Mouse (Mus musculus) midbrain, embryonic 10.5 days (tissue): ENCODE results near the gene Acacb. TPM values are rescaled to one million over a fixed set of nuclear protein-coding genes. Genes with fewer than 3 reads are reported as not detected.
A peak's percentile ranks its signal among the peaks of the same experiment; 100 is the strongest.

Source experiments
- DNase-seq: peaks from one replicate; pipeline ENCODE4 v3.0.0-alpha.2; 2017; ENCODE audit warnings: low spot score
- H3K27ac ChIP-seq: fragments of 300-500 bp; sonication (generic); replicated peaks from 2 replicates; pipeline ENCODE4 v1.5.1; 2016; ENCODE audit warnings: mild to moderate bottlenecking
- H3K27me3 ChIP-seq: fragments of 300-500 bp; sonication (generic); 2 replicates; pipeline ENCODE4 v1.6.1; 2016; ENCODE audit warnings: low read depth, mild to moderate bottlenecking; ENCODE audit not compliant: poor library complexity, severe bottlenecking
- H3K36me3 ChIP-seq: fragments of 300-500 bp; sonication (generic); 2 replicates; pipeline ENCODE4 v1.6.1; 2016; ENCODE audit warnings: mild to moderate bottlenecking, moderate library complexity
- H3K4me1 ChIP-seq: fragments of 300-500 bp; sonication (generic); 2 replicates; pipeline ENCODE4 v1.6.1; 2016
- H3K4me3 ChIP-seq: fragments of 300-500 bp; sonication (generic); 2 replicates; pipeline ENCODE4 v1.5.1; 2016; ENCODE audit warnings: mild to moderate bottlenecking, moderate library complexity
- H3K9me3 ChIP-seq: fragments of 300-500 bp; sonication (generic); replicated peaks from 2 replicates; pipeline ENCODE4 v1.6.1; 2016; ENCODE audit warnings: mild to moderate bottlenecking
- WGBS: fragments of 180-500 bp; shearing (Covaris S2); methylation state at CpG from one replicate; pipeline ENCODE4 v1.1.7; 2016; 5-methylcytosine and 5-hydroxymethylcytosine counted together
- polyA plus RNA-seq: library from polyadenylated mRNA; unstranded; fragments of >200 nt; fragmentation: Nextera tagmentation; extraction: Ambion mirVana; gene quantifications from 2 replicates; pipeline ENCODE4 v1.2.1, GENCODE M21; 2016

Gene Acacb
- polyA plus RNA-seq, 1 experiment from 2014 or later: 2.6 TPM

DNA sequence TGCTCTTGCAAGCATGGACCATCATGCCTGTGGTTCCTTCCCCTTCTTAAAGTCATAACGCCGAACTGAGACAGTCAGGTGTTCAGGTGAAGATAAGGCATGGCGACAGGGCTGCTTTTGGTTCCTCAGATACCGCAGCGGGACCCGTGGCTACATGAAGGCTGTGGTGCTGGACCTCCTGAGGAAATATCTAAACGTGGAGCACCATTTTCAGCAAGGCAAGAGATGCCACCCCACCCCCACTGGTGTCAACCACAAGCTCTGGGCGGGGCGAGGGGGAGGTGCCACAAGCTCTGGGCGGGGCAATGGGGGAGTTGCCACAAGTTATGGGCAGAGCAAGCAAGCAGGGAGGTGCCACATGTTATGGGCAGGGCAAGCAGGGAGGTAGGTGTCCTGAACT, 66.8 kb downstream of the Acacb start:
- DNase-seq: no peak
- H3K27me3 ChIP-seq: no peaks in the 10 kb centered on the region
- no peak overlapping the region for H3K27ac ChIP-seq
- no peak overlapping the region for H3K4me3 ChIP-seq
- no peaks in the 10 kb centered on the region for H3K9me3 ChIP-seq
- no peaks in the 10 kb centered on the region for H3K36me3 ChIP-seq
- no peaks in the 10 kb centered on the region for H3K4me1 ChIP-seq
- WGBS: 73% methylated on average over 10 of the region's 10 CpGs

DNA sequence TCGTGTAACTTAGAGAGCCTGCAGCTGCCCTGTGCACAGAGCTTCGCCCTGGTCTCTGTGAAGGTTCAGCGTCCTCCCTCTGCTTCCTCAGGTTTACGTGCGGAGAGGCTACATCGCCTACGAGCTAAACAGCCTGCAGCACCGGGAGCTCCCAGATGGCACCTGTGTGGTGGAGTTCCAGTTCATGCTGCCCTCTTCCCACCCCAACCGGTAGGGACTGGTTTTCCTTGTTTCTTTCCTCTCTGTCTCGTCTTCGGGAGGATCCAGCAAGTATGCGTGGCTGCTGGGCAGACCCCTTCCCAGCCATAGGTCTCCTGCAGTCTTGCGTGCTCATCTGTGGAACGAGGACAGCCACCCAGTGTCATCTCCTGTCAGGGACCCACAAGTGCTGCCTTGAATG, 72.4 kb downstream of the Acacb start:
- H3K27ac ChIP-seq: no peak overlapping the region
- H3K4me1 ChIP-seq: no peaks in the 10 kb centered on the region
- H3K27me3 ChIP-seq: no peaks in the 10 kb centered on the region
- H3K36me3 ChIP-seq: no peaks in the 10 kb centered on the region
- 85% methylated on average over 14 of the region's 14 CpGs for WGBS
- no peak for DNase-seq
- no peak overlapping the region for H3K4me3 ChIP-seq
- H3K9me3 ChIP-seq: no peaks in the 10 kb centered on the region

DNA sequence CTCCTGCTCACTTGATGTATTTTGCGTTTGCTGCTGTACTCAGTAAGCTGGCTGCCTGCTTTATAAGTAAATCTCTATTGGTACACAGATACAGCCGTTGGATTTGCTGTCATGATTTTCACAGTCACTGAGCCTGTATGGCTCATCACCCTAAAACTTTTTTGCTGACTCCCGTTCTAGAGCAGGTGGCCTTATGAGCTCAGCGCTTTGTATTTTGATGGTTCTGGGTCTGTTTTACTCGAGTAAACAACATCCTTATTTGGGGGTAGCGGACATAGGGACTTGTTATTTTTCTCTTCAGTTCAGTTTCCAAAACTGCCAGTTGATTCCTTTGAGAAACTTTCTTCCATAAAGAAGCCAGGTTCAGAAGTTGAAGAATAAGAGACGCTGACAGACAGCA, 79.7 kb downstream of the Acacb start:
- no peaks in the 10 kb centered on the region for H3K27me3 ChIP-seq
- no peaks in the 10 kb centered on the region for H3K36me3 ChIP-seq
- H3K27ac ChIP-seq: no peak overlapping the region
- no peaks in the 10 kb centered on the region for H3K4me1 ChIP-seq
- peaks cover 21% of the 10 kb centered on the region for H3K9me3 ChIP-seq
- 94% methylated on average over 7 of the region's 7 CpGs for WGBS
- no peak overlapping the region for H3K4me3 ChIP-seq
- no peak for DNase-seq

DNA sequence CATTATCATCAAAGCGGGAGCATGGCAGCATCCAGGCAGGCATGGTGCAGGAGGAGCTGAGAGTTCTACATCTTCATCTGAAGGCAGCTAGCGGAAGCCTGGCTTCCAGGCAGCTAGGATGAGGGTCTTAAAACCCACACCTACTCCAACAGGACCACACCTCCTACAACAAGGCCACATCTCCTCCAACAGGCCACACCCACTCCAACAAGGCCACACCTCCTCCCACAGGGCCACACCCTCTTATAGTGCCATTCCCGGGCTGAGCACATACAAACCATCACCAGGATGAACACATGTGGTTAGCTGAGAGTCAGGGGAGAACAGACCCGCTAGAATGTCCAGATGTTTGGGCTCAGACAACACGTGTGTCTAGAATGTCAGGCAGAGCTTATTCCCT, 82.6 kb downstream of the Acacb start:
- H3K4me1 ChIP-seq: no peaks in the 10 kb centered on the region
- H3K27ac ChIP-seq: no peak overlapping the region
- H3K4me3 ChIP-seq: no peak overlapping the region
- 82% methylated on average over 5 of the region's 5 CpGs for WGBS
- H3K27me3 ChIP-seq: no peaks in the 10 kb centered on the region
- DNase-seq: no peak
- no peaks in the 10 kb centered on the region for H3K36me3 ChIP-seq
- H3K9me3 ChIP-seq: peaks cover 21% of the 10 kb centered on the region

DNA sequence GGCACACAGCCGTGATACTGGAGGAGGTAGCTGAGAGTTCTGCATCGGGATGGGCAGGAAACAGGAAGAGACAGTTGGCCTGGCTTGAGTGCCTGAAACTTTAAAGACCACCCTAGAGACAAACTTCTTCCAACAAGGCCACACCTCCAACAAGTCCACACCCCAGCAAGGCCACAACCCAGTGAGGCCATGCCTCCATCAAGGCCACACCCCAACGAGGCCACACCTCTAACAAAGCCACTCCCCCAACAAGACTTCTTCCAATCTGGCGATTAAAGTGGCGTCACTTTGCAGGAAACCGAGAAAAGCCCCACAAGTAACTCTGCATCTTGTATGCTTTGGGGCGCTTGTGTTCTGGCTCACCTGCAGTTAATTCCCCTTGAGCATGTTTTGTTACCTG, 92.6 kb downstream of the Acacb start:
- whole genome bisulfite sequencing: 31% methylated on average over 7 of the region's 7 CpGs
- Histone ChIP-seq H3K9me3 (no peaks in the 10 kb centered on the region), H3K4me3 (no peak overlapping the region), H3K27me3 (0 out of 2 replicates have a peak, but pooled peaks cover 12% of the 10 kb centered on the region), H3K36me3 (no peaks in the 10 kb centered on the region), H3K27ac (no peak overlapping the region), H3K4me1 (peaks cover 16% of the 10 kb centered on the region)
- DNase-seq: no peak

DNA sequence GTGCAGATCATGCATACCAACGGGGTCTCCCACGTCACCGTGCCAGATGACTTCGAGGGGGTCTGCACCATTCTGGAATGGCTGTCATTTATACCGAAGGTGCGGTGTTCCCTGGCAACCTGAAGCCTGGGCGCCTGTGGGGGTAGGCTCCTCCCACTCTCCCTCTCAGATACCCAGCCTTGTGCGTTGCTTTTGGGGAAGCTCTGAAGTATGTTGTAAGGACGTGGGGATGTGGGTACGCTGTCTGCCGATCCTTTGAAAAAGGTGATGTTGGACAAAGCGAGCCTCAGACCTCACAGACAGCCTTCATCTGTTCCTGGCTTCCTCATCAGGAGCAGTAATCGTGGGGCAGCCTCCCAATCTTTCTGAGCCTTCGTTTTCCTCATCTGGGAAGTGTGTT, 93.4 kb downstream of the Acacb start:
- WGBS: 47% methylated on average over 14 of the region's 14 CpGs
- 0 out of 2 replicates have a peak, but pooled peaks cover 12% of the 10 kb centered on the region for H3K27me3 ChIP-seq
- no peaks in the 10 kb centered on the region for H3K36me3 ChIP-seq
- no peaks in the 10 kb centered on the region for H3K9me3 ChIP-seq
- DNase-seq: no peak
- peaks cover 19% of the 10 kb centered on the region for H3K4me1 ChIP-seq
- no peak overlapping the region for H3K4me3 ChIP-seq
- H3K27ac ChIP-seq: no peak overlapping the region

DNA sequence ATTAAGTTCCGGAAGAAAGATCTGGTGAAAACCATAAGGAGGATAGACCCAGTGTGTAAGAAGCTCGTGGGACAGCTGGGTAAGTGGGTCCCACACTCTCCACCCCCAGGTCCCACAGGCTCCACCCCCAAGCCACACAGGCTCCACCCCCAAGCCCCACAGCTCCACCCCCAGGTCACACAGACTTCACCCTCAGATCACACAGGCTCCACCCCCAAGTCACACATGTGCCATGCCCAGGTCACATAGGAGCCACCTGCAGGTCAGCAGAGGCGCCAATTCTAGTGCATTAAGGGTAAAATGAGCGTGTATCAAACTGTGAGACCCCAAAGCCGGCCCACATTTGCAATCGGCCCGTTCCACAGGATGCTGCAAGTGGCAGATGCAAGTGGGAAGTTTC, 100.1 kb downstream of the Acacb start:
- Histone ChIP-seq H3K36me3 (no peaks in the 10 kb centered on the region), H3K4me1 (peaks cover 18% of the 10 kb centered on the region), H3K4me3 (no peak overlapping the region), H3K27me3 (peaks cover 30% of the 10 kb centered on the region), H3K27ac (no peak overlapping the region), H3K9me3 (no peaks in the 10 kb centered on the region)
- no peak for DNase-seq
- WGBS: 80% methylated on average over 7 of the region's 7 CpGs

DNA sequence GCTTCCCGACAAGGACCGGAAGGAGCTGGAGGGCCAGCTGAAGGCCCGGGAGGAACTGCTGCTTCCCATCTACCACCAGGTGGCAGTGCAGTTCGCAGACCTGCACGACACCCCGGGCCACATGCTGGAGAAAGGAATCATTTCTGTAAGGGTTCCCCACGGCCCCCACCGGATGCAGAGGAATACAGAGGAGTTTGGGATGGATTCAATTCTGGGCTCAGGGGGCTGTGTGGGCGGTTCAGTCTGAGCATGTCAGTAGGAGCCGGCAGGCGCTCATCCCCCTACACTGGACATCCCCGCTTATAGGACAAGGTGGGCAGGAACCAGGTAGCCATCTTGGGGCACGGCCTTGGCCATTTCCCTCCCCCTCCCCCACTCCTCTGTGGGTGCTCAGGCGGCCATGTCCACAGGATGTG, 101.8 kb downstream of the Acacb start:
- H3K4me3 ChIP-seq: peak overlapping the region; percentile 35

DNA sequence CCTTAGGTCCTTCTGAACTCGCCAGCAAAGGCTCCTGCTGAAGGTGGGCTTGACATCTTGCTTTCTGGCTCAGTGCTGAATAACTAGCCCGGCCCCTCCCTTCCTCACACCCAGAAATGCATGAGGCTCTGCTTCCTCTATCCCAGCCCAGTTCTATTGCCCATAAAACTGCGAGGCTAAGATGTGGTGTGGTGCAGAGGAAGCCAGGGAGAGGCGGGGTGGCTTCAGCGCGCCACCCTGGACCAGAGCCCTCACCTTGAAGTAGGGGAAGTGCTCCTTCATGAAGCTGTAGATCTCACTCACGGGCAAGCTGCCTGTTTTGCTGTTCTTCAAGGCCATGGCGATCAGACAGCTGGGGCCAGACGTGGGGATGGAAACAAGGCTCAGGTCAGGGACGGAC, 113.2 kb downstream of the Acacb start:
- peaks cover 72% of the 10 kb centered on the region for H3K36me3 ChIP-seq
- H3K27ac ChIP-seq: no peak overlapping the region
- H3K27me3 ChIP-seq: peaks cover 25% of the 10 kb centered on the region
- 84% methylated on average over 10 of the region's 10 CpGs for WGBS
- no peak for DNase-seq
- H3K4me3 ChIP-seq: no peak overlapping the region
- 0 out of 2 replicates have a peak, but pooled peaks cover 3% of the 10 kb centered on the region for H3K9me3 ChIP-seq
- H3K4me1 ChIP-seq: peaks cover 23% of the 10 kb centered on the region

More for the DNA sequence above, 101.8 kb downstream of the Acacb start:
- peak; percentile 82 for DNase-seq
- H3K9me3 ChIP-seq: no peaks in the 10 kb centered on the region
- 22% methylated on average over 14 of the region's 14 CpGs for WGBS
- H3K4me1 ChIP-seq: peaks cover 18% of the 10 kb centered on the region
- H3K27me3 ChIP-seq: peaks cover 44% of the 10 kb centered on the region
- peak overlapping the region; percentile 73 for H3K27ac ChIP-seq
- no peaks in the 10 kb centered on the region for H3K36me3 ChIP-seq

DNA sequence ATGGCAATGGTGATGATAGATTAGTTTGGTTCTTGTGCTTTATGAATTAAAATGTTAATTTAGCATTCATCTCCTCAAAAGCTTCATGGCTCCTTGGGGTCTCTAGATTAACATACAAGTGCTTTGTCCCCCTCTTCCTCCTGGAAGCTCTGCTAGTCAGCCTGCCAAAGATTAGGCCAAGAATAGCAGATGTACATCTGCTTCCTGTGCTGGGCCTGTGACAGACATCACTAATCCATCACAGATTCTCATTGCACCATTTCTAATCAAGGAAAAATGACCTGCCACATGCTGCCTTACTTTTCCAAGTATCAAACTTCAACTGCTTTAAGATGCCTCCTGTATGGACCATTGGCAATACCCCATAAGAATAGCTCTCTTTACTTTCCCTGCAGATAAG, 115.2 kb downstream of the Acacb start:
- peaks cover 38% of the 10 kb centered on the region for H3K4me1 ChIP-seq
- DNase-seq: no peak
- H3K4me3 ChIP-seq: no peak overlapping the region
- no peak overlapping the region for H3K27ac ChIP-seq
- peaks cover 25% of the 10 kb centered on the region for H3K27me3 ChIP-seq
- peaks cover 58% of the 10 kb centered on the region for H3K36me3 ChIP-seq
- 0 out of 2 replicates have a peak, but pooled peaks cover 3% of the 10 kb centered on the region for H3K9me3 ChIP-seq

DNA sequence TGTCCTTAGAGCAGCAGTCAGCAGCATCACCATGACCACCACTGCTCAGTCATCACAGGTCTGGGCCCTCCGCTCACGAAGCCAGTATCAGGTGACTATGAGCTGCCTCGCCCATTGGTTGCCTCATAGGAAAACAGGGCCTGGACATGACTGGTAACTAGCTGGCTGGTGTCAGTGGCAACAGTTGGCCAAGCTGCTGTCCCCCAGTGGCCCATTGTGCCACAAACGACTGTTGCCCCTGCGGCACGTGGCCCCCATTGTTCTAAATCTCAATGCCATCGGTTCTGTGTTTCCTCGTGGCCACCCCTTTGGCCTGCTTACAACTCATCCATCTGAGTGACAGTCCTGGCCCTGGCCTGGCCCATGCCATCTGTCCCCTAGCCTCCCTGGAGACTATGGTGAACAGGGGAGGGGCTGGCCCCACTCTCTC, 117.7 kb downstream of the Acacb start:
- 77% methylated on average over 8 of the region's 8 CpGs for WGBS
- DNase-seq: peak; percentile 26
- Histone ChIP-seq H3K27ac (peak overlapping the region; percentile 52), H3K4me3 (no peak overlapping the region), H3K4me1 (peaks cover 38% of the 10 kb centered on the region), H3K36me3 (peaks cover 38% of the 10 kb centered on the region), H3K9me3 (0 out of 2 replicates have a peak, but pooled peaks cover 3% of the 10 kb centered on the region), H3K27me3 (peaks cover 48% of the 10 kb centered on the region)

DNA sequence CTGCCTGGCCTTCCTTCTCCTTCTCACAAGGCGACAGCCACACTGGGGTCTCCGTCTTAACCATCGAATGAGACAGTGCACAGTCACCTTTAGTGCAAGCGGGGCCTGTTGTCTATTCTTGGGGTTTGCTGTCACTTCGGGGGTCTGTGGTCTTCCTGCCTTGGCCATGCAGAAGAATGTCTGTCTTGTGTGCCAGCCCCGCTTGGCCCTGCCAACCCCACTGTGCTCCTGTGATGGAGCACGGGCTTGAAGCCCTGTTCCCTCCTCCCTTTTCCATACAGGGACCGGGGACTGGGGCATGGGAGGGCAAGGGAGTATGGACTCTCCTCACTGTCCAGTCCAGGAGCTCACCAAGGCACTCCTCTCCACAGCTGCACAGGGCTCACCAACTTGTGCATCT, 118.5 kb downstream of the Acacb start:
- peaks cover 56% of the 10 kb centered on the region for H3K27me3 ChIP-seq
- H3K27ac ChIP-seq: no peak overlapping the region
- WGBS: 86% methylated on average over 8 of the region's 8 CpGs

DNA sequence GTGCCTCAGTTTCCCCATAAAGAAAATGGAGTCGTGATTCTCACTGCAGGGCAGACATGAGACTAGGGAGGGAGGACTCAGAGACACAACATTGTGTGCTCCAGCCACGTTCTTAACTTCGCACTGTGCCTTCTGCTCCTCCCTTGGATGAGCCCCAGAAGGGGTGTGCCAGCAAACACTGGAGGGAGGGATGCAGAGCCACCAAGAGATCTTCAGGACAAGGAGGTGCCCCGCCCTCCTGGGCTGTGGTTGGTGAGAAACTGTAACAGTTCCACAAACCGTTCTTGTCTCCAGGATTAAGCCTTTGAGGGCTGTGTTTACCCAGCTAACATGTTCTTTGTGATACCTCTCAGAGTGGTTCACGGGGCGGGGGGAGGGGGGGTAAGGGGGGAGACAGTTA, 122.3 kb downstream of the Acacb start:
- WGBS: 35% methylated on average over 7 of the region's 7 CpGs

More for the DNA sequence above, 118.5 kb downstream of the Acacb start:
- Histone ChIP-seq H3K4me3 (no peak overlapping the region), H3K4me1 (peaks cover 45% of the 10 kb centered on the region), H3K9me3 (0 out of 2 replicates have a peak, but pooled peaks cover 3% of the 10 kb centered on the region), H3K36me3 (peaks cover 31% of the 10 kb centered on the region)
- no peak for DNase-seq

DNA sequence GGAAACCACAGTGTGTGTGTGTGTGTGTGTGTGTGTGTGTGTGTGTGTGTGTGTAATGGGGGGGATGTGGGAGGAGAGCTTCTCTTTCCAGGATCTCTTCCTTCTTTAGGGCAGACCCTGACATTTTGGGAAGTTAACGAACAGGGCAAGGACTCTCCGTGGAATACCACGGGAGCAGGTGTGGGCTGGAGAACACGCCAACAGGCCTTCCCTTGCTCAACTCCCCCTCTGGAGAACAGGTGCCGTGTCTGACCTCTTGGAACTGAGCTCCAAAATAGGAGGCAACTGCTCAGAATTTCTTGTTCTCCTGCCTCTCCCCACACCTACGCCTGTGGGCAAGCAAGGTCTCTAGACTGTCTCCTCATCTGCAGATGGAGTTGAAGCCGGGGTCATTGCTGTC, 123.2 kb downstream of the Acacb start:
- no peaks in the 10 kb centered on the region for H3K9me3 ChIP-seq
- H3K36me3 ChIP-seq: no peaks in the 10 kb centered on the region
- peaks cover 81% of the 10 kb centered on the region for H3K4me1 ChIP-seq
- H3K27ac ChIP-seq: peak overlapping the region; percentile 46; the same call in 1 of the 2 replicates
- peaks cover 100% of the 10 kb centered on the region for H3K27me3 ChIP-seq
- 82% methylated on average over 7 of the region's 7 CpGs for WGBS
- H3K4me3 ChIP-seq: no peak overlapping the region
- no peak for DNase-seq

More for the DNA sequence above, 122.3 kb downstream of the Acacb start:
- no peak overlapping the region for H3K27ac ChIP-seq
- no peaks in the 10 kb centered on the region for H3K9me3 ChIP-seq
- no peaks in the 10 kb centered on the region for H3K36me3 ChIP-seq
- peaks cover 94% of the 10 kb centered on the region for H3K27me3 ChIP-seq
- no peak for DNase-seq
- peaks cover 81% of the 10 kb centered on the region for H3K4me1 ChIP-seq
- H3K4me3 ChIP-seq: no peak overlapping the region
